Mouse (Mus musculus) frontal cortex, adult (tissue): ENCODE results near the gene Rhbdf2.
"Not testable (repeated sequence)": the region's sequence is repeated elsewhere in the genome, so short reads cannot be mapped to it uniquely, and the experiment has no call there.

Source experiments
- ATAC-seq: cut with Nextera tagmentation; 2 replicates; pipeline ENCODE4 v1.9.2; 2017; ENCODE audit warnings: mild to moderate bottlenecking, moderate library complexity, mixed read lengths; ENCODE audit not compliant: low TSS enrichment

Gene Rhbdf2

GRCm38 (mm10) chr11:116618666-116619065 is 8.2 kb downstream of the Rhbdf2 start:
- ATAC-seq = no peak

GRCm38 (mm10) chr11:116617641-116618040 is 9.2 kb downstream of the Rhbdf2 start:
- no peak for ATAC-seq

- ATAC-seq = no peak
Measured at GRCm38 (mm10) chr11:116616438-116617118, 10.2 kb downstream of the Rhbdf2 start.

- no peak for ATAC-seq
Measured at GRCm38 (mm10) chr11:116615735-116616437, 10.9 kb downstream of the Rhbdf2 start.

GRCm38 (mm10) chr11:116613234-116613633 is 13.6 kb downstream of the Rhbdf2 start:
- ATAC-seq = no peak

GRCm38 (mm10) chr11:116612554-116612953 is 14.3 kb downstream of the Rhbdf2 start:
- no peak for ATAC-seq

GRCm38 (mm10) chr11:116611883-116612282 is 14.9 kb downstream of the Rhbdf2 start:
- no peak for ATAC-seq

- not testable (repeated sequence) for ATAC-seq
Measured at GRCm38 (mm10) chr11:116611168-116611567, 15.7 kb downstream of the Rhbdf2 start.

GRCm38 (mm10) chr11:116609965-116610630 is 16.7 kb downstream of the Rhbdf2 start:
- ATAC-seq = no peak

GRCm38 (mm10) chr11:116607717-116608116 is 19.1 kb downstream of the Rhbdf2 start:
- no peak for ATAC-seq

GRCm38 (mm10) chr11:116604097-116604496 is 22.7 kb downstream of the Rhbdf2 start:
- no peak for ATAC-seq

GRCm38 (mm10) chr11:116603339-116603738 is 23.5 kb downstream of the Rhbdf2 start:
- ATAC-seq = no peak

- ATAC-seq = no peak
Measured at GRCm38 (mm10) chr11:116602043-116602442, 24.8 kb downstream of the Rhbdf2 start.

GRCm38 (mm10) chr11:116601166-116601565 is 25.7 kb downstream of the Rhbdf2 start:
- no peak for ATAC-seq

GRCm38 (mm10) chr11:116599230-116599629 is 27.6 kb downstream of the Rhbdf2 start:
- ATAC-seq = no peak

- ATAC-seq = no peak
Measured at GRCm38 (mm10) chr11:116598193-116598592, 28.6 kb downstream of the Rhbdf2 start.

GRCm38 (mm10) chr11:116596766-116597165 is 30.1 kb downstream of the Rhbdf2 start:
- ATAC-seq = no peak

- ATAC-seq = no peak
Measured at GRCm38 (mm10) chr11:116593345-116593744, 33.5 kb downstream of the Rhbdf2 start.

- ATAC-seq = peak; percentile 88
Measured at GRCm38 (mm10) chr11:116592428-116592827, 34.4 kb downstream of the Rhbdf2 start.

GRCm38 (mm10) chr11:116591621-116592020 is 35.2 kb downstream of the Rhbdf2 start:
- no peak for ATAC-seq

- ATAC-seq = no peak
Measured at GRCm38 (mm10) chr11:116589574-116589973, 37.2 kb downstream of the Rhbdf2 start.

- ATAC-seq = no peak
Measured at GRCm38 (mm10) chr11:116589020-116589531, 37.7 kb downstream of the Rhbdf2 start.
